Mouse (Mus musculus) liver, postnatal 0 days (tissue): ENCODE data around the gene Cldn4.

ENCODE experiments used
- CTCF ChIP-seq: sonication (generic); IDR thresholded peaks from 2 replicates; pipeline ENCODE4 v1.5.1; 2016; ENCODE audit warnings: antibody characterized with exemption, low read depth
- EP300 ChIP-seq: IDR thresholded peaks from 2 replicates; pipeline ENCODE4 v1.6.1; 2016; ENCODE audit warnings: antibody characterized with exemption, low read depth, mild to moderate bottlenecking

- TF ChIP-seq CTCF: no peak
- no peak for TF ChIP-seq EP300
These were observed 45.8 kb upstream of the Cldn4 start for GRCm38 (mm10) chr5:134992566-134992965.
